Mouse (Mus musculus) erythroid progenitor cell, adult 5-6 weeks (primary cell): ENCODE measurements around the gene Rufy4. TPM values are rescaled to one million over a fixed set of nuclear protein-coding genes. Genes with fewer than 3 reads are reported as not detected.

Source experiments
- ATAC-seq: replicated peaks from 2 replicates; pipeline ENCODE4 v1.8.0; 2016; ENCODE audit warnings: moderate number of reproducible peaks, mild to moderate bottlenecking, moderate TSS enrichment, inconsistent platforms; ENCODE audit not compliant: poor library complexity, low FRiP score, severe bottlenecking
- total RNA-seq, 2 experiments: library from RNA; stranded (forward) in 1 of 2; stranded (reverse) in 1 of 2; fragments of 150-400 nt in 1 of 2; fragments of 186-747, 209-891 nt in 1 of 2; gene quantifications; 2 replicates each; pipeline versions ENCODE4 v1.2.3 to v1.2.4; 2015 to 2017; ENCODE audit warnings: low replicate concordance in 2 of 2

Rufy4 gene
- total RNA-seq, 2 experiments from 2014 or later: not detected

DNA sequence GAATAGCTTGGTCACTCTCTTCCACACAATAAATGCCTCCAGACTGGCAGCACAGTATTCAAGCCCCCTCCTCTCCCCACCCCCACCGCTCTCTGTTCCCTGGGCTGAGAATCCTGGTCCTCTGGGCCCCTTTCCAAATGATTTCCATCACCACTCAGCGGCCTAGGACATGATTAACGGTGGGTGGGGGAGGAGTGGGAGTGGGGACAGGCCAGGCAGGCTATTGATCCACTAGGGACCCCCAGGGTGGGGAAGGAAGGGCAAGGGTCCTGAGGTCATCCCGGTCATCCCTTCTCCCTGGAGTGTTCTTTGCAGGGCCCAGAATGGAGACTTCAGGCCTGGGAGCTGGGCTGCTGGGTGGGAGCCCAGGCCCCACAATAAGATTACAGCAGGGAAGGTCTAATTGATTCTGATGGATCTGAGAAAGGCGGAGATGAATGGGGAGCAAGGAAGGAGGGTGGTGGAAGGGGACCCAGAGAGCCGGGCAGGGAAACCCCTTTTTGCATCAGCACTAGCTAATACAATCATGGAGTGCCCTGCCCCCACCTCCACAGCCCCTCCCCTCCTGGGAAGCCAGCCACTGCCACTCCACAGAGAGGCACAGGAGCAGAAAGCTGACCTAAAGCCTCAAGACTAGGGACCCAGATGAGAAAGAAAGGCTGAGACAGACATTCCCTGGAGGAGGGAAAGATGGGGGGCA lies 21.5 kb upstream of the Rufy4 start:
- ATAC-seq: no peak

DNA sequence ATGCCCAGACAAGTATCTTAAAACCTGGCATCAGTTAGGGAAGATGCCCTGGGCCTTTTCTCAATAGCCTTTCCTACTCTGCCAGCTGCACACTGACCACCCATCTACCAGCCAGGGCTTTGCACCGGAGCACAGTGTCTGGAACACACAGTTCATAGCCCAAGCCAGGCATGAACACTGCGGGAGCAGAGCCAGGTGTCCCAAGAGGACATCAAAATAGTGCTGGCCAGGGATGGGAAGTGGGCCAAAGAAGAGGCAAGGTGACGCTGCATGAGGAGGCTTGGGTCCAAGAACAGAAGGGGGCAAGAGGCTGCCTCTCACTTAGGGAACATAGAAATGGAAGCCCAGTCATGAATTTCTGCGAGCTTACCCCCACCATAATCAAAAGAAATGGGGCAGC lies 19.7 kb upstream of the Rufy4 start:
- ATAC-seq: no peak

- no peak for ATAC-seq
These were observed 19.1 kb upstream of the Rufy4 start for GRCm38 (mm10) chr1:74106214-74106613.

DNA sequence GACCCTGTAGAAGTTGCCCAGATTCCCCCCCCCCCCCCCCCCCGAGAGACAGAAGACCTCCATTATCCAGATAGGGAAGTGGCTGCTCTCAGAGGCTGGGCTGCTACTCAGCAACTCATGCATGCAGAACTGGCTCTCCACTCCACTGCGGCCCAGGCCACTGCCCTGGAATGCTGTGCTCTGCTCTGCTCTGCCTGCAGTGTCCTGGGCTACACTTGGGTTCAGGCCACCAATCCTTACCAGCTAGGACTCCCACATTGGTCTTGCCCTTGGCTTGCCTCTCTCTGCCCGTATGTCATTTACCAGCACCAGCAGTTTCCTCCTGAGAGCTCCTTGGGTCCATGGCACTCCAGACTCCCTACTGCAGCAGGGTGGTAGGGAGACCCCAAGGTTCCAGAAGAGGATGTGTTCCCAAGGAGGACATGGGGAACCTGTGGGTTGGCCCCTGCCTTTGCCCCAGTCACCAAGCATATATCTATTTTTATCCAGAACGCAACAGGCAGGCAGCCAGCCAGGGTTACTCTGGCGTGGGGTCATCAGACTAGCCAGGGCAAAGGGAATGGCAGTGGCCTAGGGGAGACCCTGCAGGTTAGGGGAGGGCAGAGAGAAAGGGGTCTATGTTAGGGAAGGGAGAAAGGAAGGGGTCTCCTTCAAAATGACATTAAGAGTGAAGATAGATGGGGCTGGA lies 17.3 kb upstream of the Rufy4 start:
- ATAC-seq: no peak

GRCm38 (mm10) chr1:74109670-74110069 lies 15.7 kb upstream of the Rufy4 start:
- no peak for ATAC-seq

- ATAC-seq: no peak
These were observed 14.2 kb upstream of the Rufy4 start for GRCm38 (mm10) chr1:74110932-74111695.

DNA sequence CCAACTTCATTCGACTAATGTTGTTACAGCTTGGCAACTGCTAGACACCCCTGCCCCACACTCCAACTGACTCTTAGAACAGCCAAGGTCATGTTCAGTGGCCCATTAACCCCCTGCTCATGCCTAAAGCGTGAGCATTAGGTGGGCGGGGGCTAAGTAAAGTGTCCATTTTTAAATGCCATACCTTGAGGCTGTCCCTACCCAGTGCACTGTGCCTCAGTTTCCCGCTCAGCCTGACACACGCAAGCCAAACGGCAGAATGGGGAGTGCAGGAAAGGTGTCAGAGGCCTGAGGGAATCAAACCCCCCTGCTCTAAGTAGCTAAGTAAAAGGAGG lies 13.7 kb upstream of the Rufy4 start:
- ATAC-seq: no peak

DNA sequence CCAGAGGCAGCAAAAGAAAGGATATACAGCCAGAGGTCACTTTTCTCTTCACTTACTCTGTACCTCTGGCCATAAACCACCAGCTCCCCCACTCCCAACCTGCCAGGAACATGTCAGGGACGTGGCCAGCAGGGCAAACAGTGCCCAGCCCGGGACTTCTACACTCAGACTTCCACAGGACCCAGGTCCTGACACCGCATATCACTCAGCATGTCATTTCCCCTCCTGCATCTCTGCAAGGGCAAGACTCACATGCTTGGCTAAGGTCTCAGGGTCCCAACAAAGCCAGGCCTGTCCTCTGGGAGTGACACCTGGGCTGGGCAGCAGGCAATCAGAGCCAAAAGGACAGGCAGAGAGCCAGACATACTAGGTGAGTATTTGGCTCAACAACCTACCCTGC lies 12.3 kb upstream of the Rufy4 start:
- ATAC-seq: no peak

- ATAC-seq: no peak
These were observed 7.5 kb upstream of the Rufy4 start for GRCm38 (mm10) chr1:74117876-74118275.

- no peak for ATAC-seq
These were observed 6.2 kb upstream of the Rufy4 start for GRCm38 (mm10) chr1:74119115-74119514.

GRCm38 (mm10) chr1:74121138-74121537 lies 4.2 kb upstream of the Rufy4 start:
- ATAC-seq: no peak

- ATAC-seq: no peak
These were observed 3.3 kb upstream of the Rufy4 start for GRCm38 (mm10) chr1:74121821-74122576.

DNA sequence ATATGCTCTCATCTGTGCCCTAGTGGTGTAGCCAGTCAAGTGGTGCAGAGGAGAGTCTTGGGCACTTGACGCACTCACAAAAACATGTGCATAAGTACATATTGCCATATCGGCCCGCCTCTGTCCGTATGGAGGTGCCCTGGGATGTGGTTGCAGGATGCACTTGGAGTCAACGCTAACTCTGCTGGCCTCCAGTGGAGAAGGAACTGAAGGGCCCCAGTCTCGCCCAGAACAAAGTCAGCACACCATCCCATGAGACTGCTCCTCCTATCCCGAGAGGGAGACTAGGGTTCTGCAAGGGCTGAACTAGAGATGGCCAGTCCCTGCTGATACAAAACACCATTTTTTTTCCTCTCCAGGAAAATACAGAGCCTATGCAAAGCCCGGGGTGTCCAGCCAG lies 2.1 kb upstream of the Rufy4 start:
- no peak for ATAC-seq

DNA sequence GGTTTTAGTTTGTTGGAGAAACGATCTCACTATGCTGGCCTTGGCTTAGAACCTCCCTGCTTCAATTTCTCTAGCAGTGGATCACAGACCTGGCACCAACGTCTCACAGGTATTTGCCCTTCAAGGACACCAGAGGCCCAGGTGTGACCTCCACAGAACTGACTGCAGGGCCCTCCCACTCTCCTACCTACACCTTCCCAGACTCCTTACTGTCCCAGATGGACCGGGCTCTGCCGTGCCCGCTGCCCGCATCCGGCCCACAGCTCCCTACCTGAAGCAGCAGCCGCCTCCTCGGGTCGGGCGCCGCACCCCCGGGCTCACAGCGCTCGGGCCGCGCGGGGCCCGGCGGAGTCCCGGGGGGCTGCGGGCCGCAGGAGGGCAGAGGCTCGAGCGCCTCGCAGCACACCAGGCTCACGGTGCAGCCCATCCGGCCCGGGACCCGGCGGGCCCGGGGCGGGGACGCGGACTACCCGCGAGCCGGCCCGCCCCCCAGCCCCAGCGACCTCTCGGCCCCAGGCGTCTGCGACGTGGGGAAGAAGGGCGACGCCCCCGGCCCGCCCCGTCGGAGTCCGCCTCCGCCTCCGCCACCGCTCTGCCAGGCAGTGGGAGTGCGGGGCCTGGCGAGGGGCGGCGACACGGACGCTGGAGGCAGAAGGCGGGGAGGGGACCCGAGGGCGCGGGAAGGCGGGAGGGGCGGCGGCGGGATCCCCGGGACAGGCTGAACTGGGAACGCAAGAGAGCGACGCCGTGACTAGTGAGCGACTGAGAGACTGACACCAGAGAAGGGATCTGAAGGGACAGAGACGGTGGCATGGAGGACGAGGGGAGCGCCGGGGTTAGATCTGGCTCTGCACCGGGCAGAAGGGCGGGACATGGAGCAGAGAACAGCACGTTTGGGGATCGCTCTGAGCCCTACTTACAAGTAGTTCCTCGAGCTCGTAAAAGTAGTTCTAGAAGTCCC lies 1.0 kb upstream of the Rufy4 start, which contains the start of gene Tns1:
Gene Tns1 (minus strand): TSS at position 429 of the 961 bp plus-strand sequence.
- no peak for ATAC-seq

DNA sequence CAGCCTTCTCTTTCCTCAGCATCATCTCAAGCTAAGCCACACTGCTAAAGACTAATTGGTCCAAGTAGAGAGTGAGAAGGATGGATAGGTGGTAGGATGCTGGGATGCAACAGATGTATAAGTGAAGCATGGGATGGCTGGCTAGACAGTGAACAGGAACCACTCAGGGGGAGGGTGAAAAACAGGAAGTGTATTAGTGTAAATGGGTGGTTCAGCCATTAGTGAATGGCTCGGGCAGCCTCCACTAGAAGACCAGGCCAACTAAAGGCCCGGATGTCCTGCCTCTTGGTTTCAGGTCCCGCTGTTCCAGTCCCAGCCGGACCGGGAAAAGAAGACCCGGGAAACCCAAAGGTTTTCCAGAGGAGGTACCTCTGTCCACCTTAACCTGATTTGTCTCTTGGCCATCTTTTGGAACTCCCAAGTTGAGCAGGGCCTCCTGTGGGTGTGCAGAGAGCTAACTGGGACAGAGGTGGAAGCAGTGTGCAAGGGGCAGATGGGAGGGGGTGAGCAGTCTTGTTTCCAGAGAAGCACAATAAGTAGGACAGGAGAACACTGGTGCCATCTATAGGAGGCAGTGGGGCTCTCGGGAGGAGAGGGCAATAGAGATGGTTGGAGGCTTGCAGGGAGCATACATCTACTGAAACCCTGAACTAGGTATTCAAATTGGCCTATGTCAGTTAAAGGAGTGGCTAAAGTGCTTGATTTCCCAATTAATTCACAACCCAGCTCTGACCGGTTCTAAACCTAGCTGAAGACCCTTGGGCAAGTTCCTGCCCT lies 5.7 kb downstream of the Rufy4 start:
- no peak for ATAC-seq

DNA sequence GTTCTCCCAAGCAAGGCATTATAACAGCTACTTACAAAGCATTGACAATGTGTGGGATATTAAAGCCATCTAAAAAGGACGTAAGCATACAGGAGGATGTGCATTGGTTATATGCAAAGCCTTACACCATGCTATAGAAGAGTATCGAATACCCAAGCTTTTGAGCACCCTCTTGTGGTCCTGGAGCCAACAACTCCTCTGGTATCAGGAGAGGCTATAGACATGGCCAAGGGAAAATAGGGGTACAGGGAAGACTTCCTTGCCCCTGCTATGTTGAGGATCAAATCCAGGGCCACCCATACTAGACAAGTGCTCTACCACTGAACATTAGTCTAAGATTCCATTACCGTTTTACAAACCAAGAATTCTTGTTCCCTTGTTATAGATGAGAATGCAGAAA lies 6.7 kb downstream of the Rufy4 start:
- ATAC-seq: no peak

DNA sequence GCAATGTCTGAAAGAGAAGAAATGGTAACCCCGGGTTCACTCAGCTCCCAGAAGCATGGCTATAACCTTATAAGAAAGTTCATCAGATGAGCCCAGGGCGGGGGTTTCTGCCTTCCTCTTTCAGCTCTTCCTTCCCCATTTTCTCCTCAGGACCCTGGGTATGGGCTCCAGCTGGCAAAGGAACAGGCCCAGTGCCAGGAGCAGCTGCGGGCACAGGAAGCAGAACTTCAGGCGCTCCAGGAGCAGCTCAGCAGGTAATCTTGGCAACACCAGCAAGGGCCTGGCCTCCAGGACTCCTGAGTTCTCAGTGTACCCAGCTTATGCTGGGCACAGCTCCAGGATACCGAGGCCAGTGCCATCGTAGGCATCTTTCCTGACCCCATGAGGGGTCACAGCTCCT lies 8.6 kb downstream of the Rufy4 start:
- ATAC-seq: no peak

DNA sequence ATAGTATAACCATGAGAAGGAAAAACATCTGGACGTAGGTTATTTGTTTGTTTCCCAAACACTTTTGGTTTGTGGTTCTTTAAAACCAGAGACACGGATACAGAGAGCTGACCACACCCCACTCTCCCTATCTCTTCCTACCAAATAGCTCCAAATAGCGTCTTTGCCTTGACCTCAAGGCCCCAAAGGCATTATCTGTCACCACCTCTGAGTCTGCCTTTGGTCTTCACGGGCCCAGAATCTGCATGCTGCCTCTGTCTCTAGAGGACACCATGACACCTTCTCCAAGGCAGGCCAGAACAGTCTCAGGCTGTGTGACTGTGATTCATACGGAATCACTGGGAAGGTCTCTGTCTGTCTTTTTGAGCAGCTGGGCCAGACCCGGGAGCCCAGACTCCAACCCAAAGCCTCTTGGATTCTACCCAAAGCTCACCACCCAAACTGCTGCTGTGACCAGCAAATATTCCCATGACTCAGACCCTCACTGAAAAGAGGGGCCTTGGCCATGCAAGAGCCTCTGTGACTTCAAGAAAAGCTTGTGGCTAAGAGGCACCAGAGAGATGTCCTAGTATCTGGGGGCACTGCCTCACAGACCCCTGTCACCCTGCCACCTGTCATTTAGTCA lies 10.1 kb downstream of the Rufy4 start:
- no peak; the same call in 1 of the 2 replicates for ATAC-seq
